Mouse (Mus musculus) hindbrain, embryonic 11.5 days (tissue): ENCODE results near the gene Tmem8b. TPM values are rescaled to one million over a fixed set of nuclear protein-coding genes. Genes with fewer than 3 reads are reported as not detected.

ENCODE experiments used
- ATAC-seq: fragments of 200-750 bp; cut with Nextera tagmentation; 2 replicates; pipeline ENCODE4 v1.8.0; 2017; ENCODE audit warnings: mild to moderate bottlenecking, moderate TSS enrichment, moderate library complexity; ENCODE audit not compliant: low FRiP score
- DNase-seq: peaks from one replicate; pipeline ENCODE4 v3.0.0-alpha.2; 2015; ENCODE audit warnings: low spot score
- H3K27ac ChIP-seq: fragments of 300-500 bp; sonication (generic); 2 replicates; pipeline ENCODE4 v1.5.1; 2014; ENCODE audit warnings: mild to moderate bottlenecking, low read depth, low read length
- H3K27me3 ChIP-seq: fragments of 300-500 bp; sonication (generic); 2 replicates; pipeline ENCODE4 v1.6.1; 2014; ENCODE audit warnings: mild to moderate bottlenecking, low read length, moderate library complexity, mixed read lengths; ENCODE audit not compliant: control insufficient read depth, insufficient read depth
- H3K36me3 ChIP-seq: fragments of 300-500 bp; sonication (generic); 2 replicates; pipeline ENCODE4 v1.6.1; 2014; ENCODE audit warnings: mild to moderate bottlenecking, low read length, moderate library complexity, mixed read lengths; ENCODE audit not compliant: control insufficient read depth, insufficient read depth
- H3K4me1 ChIP-seq: fragments of 300-500 bp; sonication (generic); replicated peaks from 2 replicates; pipeline ENCODE4 v1.6.1; 2014; ENCODE audit warnings: low read length, mixed read lengths; ENCODE audit not compliant: control insufficient read depth, insufficient read depth
- H3K4me2 ChIP-seq: fragments of 300-500 bp; sonication (generic); replicated peaks from 2 replicates; pipeline ENCODE4 v1.6.1; 2014; ENCODE audit warnings: mild to moderate bottlenecking, low read depth, low read length
- H3K4me3 ChIP-seq: fragments of 300-500 bp; sonication (generic); 2 replicates; pipeline ENCODE4 v1.5.1; 2014; ENCODE audit warnings: low read depth, low read length
- H3K9ac ChIP-seq: fragments of 300-500 bp; sonication (generic); 2 replicates; pipeline ENCODE4 v1.6.1; 2014; ENCODE audit warnings: low read depth, low read length
- H3K9me3 ChIP-seq: fragments of 300-500 bp; sonication (generic); 2 replicates; pipeline ENCODE4 v1.6.1; 2016; ENCODE audit warnings: low read length; ENCODE audit not compliant: control insufficient read depth
- WGBS: fragments of 180-500 bp; shearing (Covaris S2); extraction: QIAGEN DNeasy Blood & Tissue Kit; methylation state at CpG from one replicate; pipeline ENCODE4 v1.1.7; 2014; 5-methylcytosine and 5-hydroxymethylcytosine counted together
- polyA plus RNA-seq: library from polyadenylated mRNA; unstranded; fragments of >200 nt; fragmentation: Nextera tagmentation; extraction: Ambion mirVana; gene quantifications from 2 replicates; pipeline ENCODE4 v1.2.1, GENCODE M21; 2014

Tmem8b gene
- polyA plus RNA-seq, 1 experiment from 2014 or later = 7.2 TPM

- Histone ChIP-seq H3K27ac (no peak overlapping the region), H3K27me3 (no peaks in the 10 kb centered on the region), H3K9me3 (no peaks in the 10 kb centered on the region), H3K4me2 (no peak overlapping the region), H3K4me1 (no peaks in the 10 kb centered on the region), H3K36me3 (no peaks in the 10 kb centered on the region), H3K9ac (no peak overlapping the region), H3K4me3 (no peak overlapping the region)
- 93% methylated on average over 13 of the region's 13 CpGs for WGBS
- DNase-seq (no peak), ATAC-seq (no peak)
These were observed 27.8 kb downstream of the Tmem8b start for GRCm38 (mm10) chr4:43696561-43696960.

GRCm38 (mm10) chr4:43700707-43701106 lies 31.9 kb downstream of the Tmem8b start, which contains the start of gene Olfr70:
Olfr70 (minus strand) TSS chr4:43700807.
- Histone ChIP-seq H3K4me3 (no peak within 1 kb of the TSS), H3K9me3 (no peaks in the 10 kb centered on the region), H3K27ac (no peak within 1 kb of the TSS), H3K27me3 (no peaks in the 10 kb centered on the region), H3K4me2 (no peak within 1 kb of the TSS), H3K9ac (no peak within 1 kb of the TSS), H3K36me3 (no peaks in the 10 kb centered on the region), H3K4me1 (no peaks in the 10 kb centered on the region)
- WGBS = 83% methylated on average over 6 of the region's 6 CpGs
- ATAC-seq = no peak
- DNase-seq = no peak

GRCm38 (mm10) chr4:43703439-43703838 lies 34.7 kb downstream of the Tmem8b start:
- H3K4me1 ChIP-seq = no peaks in the 10 kb centered on the region
- DNase-seq (no peak), ATAC-seq (no peak)
- 76% methylated on average over 6 of the region's 6 CpGs for WGBS
- no peak overlapping the region for H3K27ac ChIP-seq
- no peak overlapping the region for H3K9ac ChIP-seq
- H3K4me2 ChIP-seq = no peak overlapping the region
- H3K27me3 ChIP-seq = no peaks in the 10 kb centered on the region
- no peaks in the 10 kb centered on the region for H3K9me3 ChIP-seq
- H3K4me3 ChIP-seq = no peak overlapping the region
- no peaks in the 10 kb centered on the region for H3K36me3 ChIP-seq

- 77% methylated on average over 8 of the region's 8 CpGs for WGBS
- H3K9me3 ChIP-seq = no peaks in the 10 kb centered on the region
These were observed 35.1 kb downstream of the Tmem8b start for GRCm38 (mm10) chr4:43703851-43704250.

GRCm38 (mm10) chr4:43705991-43706390 lies 37.2 kb downstream of the Tmem8b start:
- no peak overlapping the region for H3K27ac ChIP-seq
- ATAC-seq = no peak
- H3K27me3 ChIP-seq = no peaks in the 10 kb centered on the region
- H3K9ac ChIP-seq = no peak overlapping the region
- H3K9me3 ChIP-seq = no peaks in the 10 kb centered on the region
- no peak overlapping the region for H3K4me2 ChIP-seq
- H3K4me1 ChIP-seq = no peaks in the 10 kb centered on the region
- no peaks in the 10 kb centered on the region for H3K36me3 ChIP-seq
- H3K4me3 ChIP-seq = no peak overlapping the region
- no peak for DNase-seq
- 87% methylated on average over 13 of the region's 13 CpGs for WGBS

More at GRCm38 (mm10) chr4:43703851-43704250, 35.1 kb downstream of the Tmem8b start:
- ATAC-seq = no peak
- no peaks in the 10 kb centered on the region for H3K36me3 ChIP-seq
- H3K27ac ChIP-seq = no peak overlapping the region
- H3K4me1 ChIP-seq = no peaks in the 10 kb centered on the region
- no peak overlapping the region for H3K4me2 ChIP-seq
- DNase-seq = no peak
- H3K4me3 ChIP-seq = no peak overlapping the region
- no peak overlapping the region for H3K9ac ChIP-seq
- H3K27me3 ChIP-seq = no peaks in the 10 kb centered on the region

- H3K4me3 ChIP-seq = no peak within 1 kb of the TSS
- no peaks in the 10 kb centered on the region for H3K4me1 ChIP-seq
- H3K9ac ChIP-seq = no peak within 1 kb of the TSS
- ATAC-seq (no peak), DNase-seq (no peak)
- H3K36me3 ChIP-seq = no peaks in the 10 kb centered on the region
- H3K4me2 ChIP-seq = no peak within 1 kb of the TSS
- H3K27me3 ChIP-seq = no peaks in the 10 kb centered on the region
- 76% methylated on average over 6 of the region's 6 CpGs for WGBS
- no peaks in the 10 kb centered on the region for H3K9me3 ChIP-seq
- no peak within 1 kb of the TSS for H3K27ac ChIP-seq
These were observed 41.1 kb downstream of the Tmem8b start, which contains the start of gene Olfr71 for GRCm38 (mm10) chr4:43709869-43710268. Olfr71 (minus strand) TSS chr4:43710255.

- no peaks in the 10 kb centered on the region for H3K9me3 ChIP-seq
- no peaks in the 10 kb centered on the region for H3K27me3 ChIP-seq
- H3K27ac ChIP-seq = no peak overlapping the region
- H3K4me1 ChIP-seq = no peaks in the 10 kb centered on the region
- DNase-seq (peak; percentile 85), ATAC-seq (no peak)
- 3% methylated on average over 2 of the region's 2 CpGs for WGBS
- H3K4me2 ChIP-seq = no peak overlapping the region
- H3K9ac ChIP-seq = no peak overlapping the region
- no peak overlapping the region for H3K4me3 ChIP-seq
- no peaks in the 10 kb centered on the region for H3K36me3 ChIP-seq
These were observed 43.0 kb downstream of the Tmem8b start for GRCm38 (mm10) chr4:43711821-43712220.

- H3K9ac ChIP-seq = no peak overlapping the region
- H3K4me1 ChIP-seq = no peaks in the 10 kb centered on the region
- H3K36me3 ChIP-seq = no peaks in the 10 kb centered on the region
- no peaks in the 10 kb centered on the region for H3K27me3 ChIP-seq
- no peak overlapping the region for H3K4me2 ChIP-seq
- DNase-seq = no peak
- H3K27ac ChIP-seq = no peak overlapping the region
- 53% methylated on average over 7 of the region's 7 CpGs for WGBS
- ATAC-seq = no peak
- no peak overlapping the region for H3K4me3 ChIP-seq
- no peaks in the 10 kb centered on the region for H3K9me3 ChIP-seq
These were observed 45.0 kb downstream of the Tmem8b start for GRCm38 (mm10) chr4:43713652-43714219.

- DNase-seq = peak; percentile 10
These were observed 51.9 kb downstream of the Tmem8b start for GRCm38 (mm10) chr4:43720491-43721228.

More at GRCm38 (mm10) chr4:43720491-43721228, 51.9 kb downstream of the Tmem8b start:
- Histone ChIP-seq H3K36me3 (no peaks in the 10 kb centered on the region), H3K27me3 (no peaks in the 10 kb centered on the region), H3K4me1 (no peaks in the 10 kb centered on the region), H3K4me2 (no peak overlapping the region), H3K4me3 (no peak overlapping the region), H3K27ac (no peak overlapping the region), H3K9ac (no peak overlapping the region), H3K9me3 (no peaks in the 10 kb centered on the region)
- WGBS = 76% methylated on average over 15 of the region's 16 CpGs
- ATAC-seq = no peak
